Mouse (Mus musculus): ENCODE measurements around the gene Apbb1. TPM values are rescaled to one million over a fixed set of nuclear protein-coding genes. Genes with fewer than 3 reads are reported as not detected.

Apbb1 gene
- 0.80 and 1.1 TPM in 2 replicates for polyA plus RNA-seq (2011; ENCODE audit: insufficient read depth, insufficient read length, low replicate concordance, missing spikeins)

- TF ChIP-seq CTCF (IDR thresholded peaks at IDR 0.05; ENCODE audit: control insufficient read depth, insufficient read depth, low read length) = no peak
- TF ChIP-seq POLR2A (IDR thresholded peaks at IDR 0.05; ENCODE audit: borderline replicate concordance, control insufficient read depth, low read depth, low read length) = no peak
- 1% methylated on average over 53 of the region's 54 CpGs for WGBS
- Histone ChIP-seq H3K27ac (ENCODE audit: control insufficient read depth, insufficient read depth, low read depth, low read length, poor library complexity) (peak within 1 kb of the TSS; percentile 47; the same call in 1 of the 2 replicates), H3K4me3 (replicated peaks; ENCODE audit: control insufficient read depth, low read depth, low read length) (peak within 1 kb of the TSS; percentile 89), H3K4me1 (ENCODE audit: control insufficient read depth, insufficient read depth, low read length) (no peaks in the 10 kb centered on the region)
These were observed at the start of gene Apbb1 for GRCm38 (mm10) chr7:105581094-105581703. TSS of gene Apbb1 (minus strand) at chr7:105581653.

GRCm38 (mm10) chr7:105628633-105629032 is 47.2 kb upstream of the Apbb1 start:
- WGBS = 14% methylated on average over 3 of the region's 3 CpGs
- no peak overlapping the region for H3K27ac ChIP-seq (ENCODE audit: control insufficient read depth, insufficient read depth, low read depth, low read length, poor library complexity)
- H3K4me3 ChIP-seq (replicated peaks; ENCODE audit: control insufficient read depth, low read depth, low read length) = no peak overlapping the region
- TF ChIP-seq CTCF (IDR thresholded peaks at IDR 0.05; ENCODE audit: control insufficient read depth, insufficient read depth, low read length) = no peak
- TF ChIP-seq POLR2A (IDR thresholded peaks at IDR 0.05; ENCODE audit: borderline replicate concordance, control insufficient read depth, low read depth, low read length) = no peak
- peaks cover 3% of the 10 kb centered on the region; the same call in 1 of the 2 replicates for H3K4me1 ChIP-seq (ENCODE audit: control insufficient read depth, insufficient read depth, low read length)

GRCm38 (mm10) chr7:105625397-105625796 is 43.9 kb upstream of the Apbb1 start:
- TF ChIP-seq CTCF (IDR thresholded peaks at IDR 0.05; ENCODE audit: control insufficient read depth, insufficient read depth, low read length) (no peak), POLR2A (IDR thresholded peaks at IDR 0.05; ENCODE audit: borderline replicate concordance, control insufficient read depth, low read depth, low read length) (no peak)
- WGBS = 92% methylated on average over 6 of the region's 6 CpGs
- Histone ChIP-seq H3K4me1 (ENCODE audit: control insufficient read depth, insufficient read depth, low read length) (peaks cover 3% of the 10 kb centered on the region; the same call in 1 of the 2 replicates), H3K27ac (ENCODE audit: control insufficient read depth, insufficient read depth, low read depth, low read length, poor library complexity) (no peak overlapping the region), H3K4me3 (replicated peaks; ENCODE audit: control insufficient read depth, low read depth, low read length) (no peak overlapping the region)

GRCm38 (mm10) chr7:105621646-105622292 is 40.3 kb upstream of the Apbb1 start:
- WGBS = 78% methylated on average over 8 of the region's 8 CpGs
- TF ChIP-seq POLR2A (IDR thresholded peaks at IDR 0.05; ENCODE audit: borderline replicate concordance, control insufficient read depth, low read depth, low read length) = no peak
- TF ChIP-seq CTCF (IDR thresholded peaks at IDR 0.05; ENCODE audit: control insufficient read depth, insufficient read depth, low read length) = no peak

DNA sequence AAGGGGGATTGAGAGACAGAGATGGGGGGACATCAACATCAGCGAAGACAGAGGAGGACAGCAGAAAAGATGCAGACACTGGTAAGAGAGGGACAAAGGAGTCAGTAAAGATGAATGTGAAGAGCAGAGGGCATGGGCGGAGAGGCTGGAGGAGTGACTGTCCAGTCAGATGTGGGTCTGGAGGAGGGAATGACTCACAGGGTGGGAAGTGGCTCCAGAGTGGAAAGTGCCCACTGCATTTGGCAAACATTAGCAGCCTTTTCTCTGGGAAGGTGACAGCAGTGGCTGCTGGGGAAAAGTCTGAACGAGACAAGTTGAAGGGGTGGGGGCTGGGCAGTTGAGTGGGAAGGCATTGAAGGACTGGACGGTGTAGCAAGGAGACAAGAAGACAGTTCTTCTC is 39.6 kb upstream of the Apbb1 start:
- WGBS = 83% methylated on average over 4 of the region's 4 CpGs
- no peak overlapping the region for H3K27ac ChIP-seq (ENCODE audit: control insufficient read depth, insufficient read depth, low read depth, low read length, poor library complexity)
- H3K4me1 ChIP-seq (ENCODE audit: control insufficient read depth, insufficient read depth, low read length) = no peaks in the 10 kb centered on the region
- H3K4me3 ChIP-seq (replicated peaks; ENCODE audit: control insufficient read depth, low read depth, low read length) = no peak overlapping the region
- TF ChIP-seq POLR2A (IDR thresholded peaks at IDR 0.05; ENCODE audit: borderline replicate concordance, control insufficient read depth, low read depth, low read length) = no peak
- TF ChIP-seq CTCF (IDR thresholded peaks at IDR 0.05; ENCODE audit: control insufficient read depth, insufficient read depth, low read length) = no peak

More at GRCm38 (mm10) chr7:105621646-105622292, 40.3 kb upstream of the Apbb1 start:
- Histone ChIP-seq H3K27ac (ENCODE audit: control insufficient read depth, insufficient read depth, low read depth, low read length, poor library complexity) (no peak overlapping the region), H3K4me1 (ENCODE audit: control insufficient read depth, insufficient read depth, low read length) (no peaks in the 10 kb centered on the region), H3K4me3 (replicated peaks; ENCODE audit: control insufficient read depth, low read depth, low read length) (no peak overlapping the region)

DNA sequence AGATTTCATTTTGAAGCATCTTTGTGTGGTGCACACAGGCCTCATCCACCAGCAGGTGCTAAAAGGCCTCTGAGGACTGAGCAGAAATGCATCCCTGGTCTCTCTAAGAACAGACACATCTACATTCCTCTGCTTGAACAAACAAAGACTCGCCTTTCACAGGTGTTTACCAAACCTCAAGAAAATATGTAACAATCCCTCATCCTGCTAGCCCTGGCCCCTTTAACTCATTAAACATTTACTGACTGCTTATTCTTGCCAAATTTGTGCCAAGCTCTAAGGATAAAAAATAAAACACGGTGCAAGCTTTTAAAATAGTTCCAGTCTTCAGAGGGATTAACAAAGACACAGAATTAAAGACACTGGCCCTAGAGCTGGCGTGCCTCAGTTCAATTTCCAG is 38.2 kb upstream of the Apbb1 start:
- Histone ChIP-seq H3K27ac (ENCODE audit: control insufficient read depth, insufficient read depth, low read depth, low read length, poor library complexity) (no peak overlapping the region), H3K4me3 (replicated peaks; ENCODE audit: control insufficient read depth, low read depth, low read length) (no peak overlapping the region), H3K4me1 (ENCODE audit: control insufficient read depth, insufficient read depth, low read length) (no peaks in the 10 kb centered on the region)
- 79% methylated on average over 3 of the region's 3 CpGs for WGBS
- TF ChIP-seq CTCF (IDR thresholded peaks at IDR 0.05; ENCODE audit: control insufficient read depth, insufficient read depth, low read length) (no peak), POLR2A (IDR thresholded peaks at IDR 0.05; ENCODE audit: borderline replicate concordance, control insufficient read depth, low read depth, low read length) (no peak)

DNA sequence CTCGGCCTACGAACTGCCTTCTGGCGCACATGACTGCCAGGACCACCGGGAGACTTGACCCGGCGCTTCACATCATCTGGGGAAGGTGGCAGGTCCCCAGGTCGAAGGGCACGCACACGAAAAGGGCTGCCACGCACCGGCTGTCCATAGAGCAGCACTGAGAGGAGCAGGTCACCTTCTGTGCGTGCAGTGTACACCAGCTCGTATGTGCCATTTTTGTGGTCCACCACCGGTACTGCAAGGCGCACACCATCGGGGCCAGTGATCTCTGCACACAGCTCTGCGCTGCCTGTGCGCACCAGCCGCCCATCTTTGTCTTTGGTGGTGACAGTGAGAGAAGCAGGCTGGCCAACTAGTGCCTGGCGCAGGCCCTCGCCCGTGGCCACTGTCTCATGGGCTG is 36.4 kb upstream of the Apbb1 start:
- no peak overlapping the region for H3K4me3 ChIP-seq (replicated peaks; ENCODE audit: control insufficient read depth, low read depth, low read length)
- TF ChIP-seq POLR2A (IDR thresholded peaks at IDR 0.05; ENCODE audit: borderline replicate concordance, control insufficient read depth, low read depth, low read length) (no peak), CTCF (IDR thresholded peaks at IDR 0.05; ENCODE audit: control insufficient read depth, insufficient read depth, low read length) (no peak)
- H3K4me1 ChIP-seq (ENCODE audit: control insufficient read depth, insufficient read depth, low read length) = no peaks in the 10 kb centered on the region
- no peak overlapping the region for H3K27ac ChIP-seq (ENCODE audit: control insufficient read depth, insufficient read depth, low read depth, low read length, poor library complexity)
- 93% methylated on average over 22 of the region's 22 CpGs for WGBS

DNA sequence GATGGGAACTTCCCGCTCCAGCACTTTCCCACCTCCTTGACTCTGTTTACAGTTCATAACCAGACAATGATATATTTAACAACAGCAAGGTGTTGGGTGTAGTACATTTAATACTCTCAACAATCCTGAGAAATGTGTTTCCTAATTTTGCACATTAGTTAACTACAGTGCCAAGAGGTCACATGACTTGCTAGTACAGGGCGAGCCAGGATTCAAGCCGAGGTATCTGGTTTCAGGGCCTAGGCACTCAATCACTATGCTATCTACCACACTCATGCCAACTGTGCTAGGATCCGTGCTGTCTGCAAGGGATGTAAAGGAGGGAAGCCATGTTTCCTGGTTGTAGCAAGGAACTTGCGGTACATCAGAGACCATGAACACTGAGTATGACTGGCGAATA is 35.1 kb upstream of the Apbb1 start:
- TF ChIP-seq POLR2A (IDR thresholded peaks at IDR 0.05; ENCODE audit: borderline replicate concordance, control insufficient read depth, low read depth, low read length) (no peak), CTCF (IDR thresholded peaks at IDR 0.05; ENCODE audit: control insufficient read depth, insufficient read depth, low read length) (no peak)
- no peak overlapping the region for H3K27ac ChIP-seq (ENCODE audit: control insufficient read depth, insufficient read depth, low read depth, low read length, poor library complexity)
- WGBS = 88% methylated on average over 6 of the region's 6 CpGs
- no peaks in the 10 kb centered on the region for H3K4me1 ChIP-seq (ENCODE audit: control insufficient read depth, insufficient read depth, low read length)
- no peak overlapping the region for H3K4me3 ChIP-seq (replicated peaks; ENCODE audit: control insufficient read depth, low read depth, low read length)

Data from bone marrow, adult 2 months (tissue).